Mouse (Mus musculus) bone marrow macrophage, adult 2 months (primary cell): ENCODE results near the gene Hspd1.

ENCODE experiments used
- CTCF ChIP-seq: IDR thresholded peaks from 2 replicates; pipeline ENCODE4 v1.5.1; 2012; ENCODE audit warnings: low read depth, mild to moderate bottlenecking, low read length, moderate library complexity
- POLR2A ChIP-seq: IDR thresholded peaks from 2 replicates; pipeline ENCODE4 v1.6.1; 2012; ENCODE audit warnings: mild to moderate bottlenecking, low read depth, low read length, borderline replicate concordance

GRCm38 (mm10) chr1:55055322-55056115 lies 32.5 kb downstream of the Hspd1 start:
- TF ChIP-seq CTCF (no peak), POLR2A (no peak)
